Mouse (Mus musculus) embryonic facial prominence, embryonic 11.5 days (tissue): ENCODE measurements around the gene Gfm1. TPM values are rescaled to one million over a fixed set of nuclear protein-coding genes. Genes with fewer than 3 reads are reported as not detected.

ENCODE experiments used
- ATAC-seq: fragments of 200-750 bp; cut with Nextera tagmentation; replicated peaks from 2 replicates; pipeline ENCODE4 v1.8.0; 2017; ENCODE audit warnings: low read depth; ENCODE audit not compliant: insufficient number of reproducible peaks, low FRiP score, low TSS enrichment
- DNase-seq: peaks from one replicate; pipeline ENCODE4 v3.0.0-alpha.2; 2015; ENCODE audit warnings: low spot score
- H3K27ac ChIP-seq: fragments of 300-500 bp; sonication (generic); replicated peaks from 2 replicates; pipeline ENCODE4 v1.5.1; 2014; ENCODE audit warnings: mild to moderate bottlenecking, low read depth, low read length, control low read depth
- H3K27me3 ChIP-seq: fragments of 300-500 bp; sonication (generic); 2 replicates; pipeline ENCODE4 v1.6.1; 2014; ENCODE audit warnings: mild to moderate bottlenecking, low read length, moderate library complexity, mixed read lengths; ENCODE audit not compliant: control insufficient read depth, insufficient read depth
- H3K36me3 ChIP-seq: fragments of 300-500 bp; sonication (generic); replicated peaks from 2 replicates; pipeline ENCODE4 v1.6.1; 2014; ENCODE audit warnings: low read depth, mild to moderate bottlenecking, low read length, moderate library complexity, mixed read lengths; ENCODE audit not compliant: control insufficient read depth, insufficient read depth
- H3K4me1 ChIP-seq: fragments of 300-500 bp; sonication (generic); 2 replicates; pipeline ENCODE4 v1.6.1; 2014; ENCODE audit warnings: low read length, mixed read lengths; ENCODE audit not compliant: control insufficient read depth, insufficient read depth
- H3K4me2 ChIP-seq: fragments of 300-500 bp; sonication (generic); 2 replicates; pipeline ENCODE4 v1.6.1; 2014; ENCODE audit warnings: low read depth, mild to moderate bottlenecking, control low read depth, low read length, moderate library complexity
- H3K4me3 ChIP-seq: fragments of 300-500 bp; sonication (generic); 2 replicates; pipeline ENCODE4 v1.5.1; 2014; ENCODE audit warnings: low read depth, low read length, control low read depth
- H3K9ac ChIP-seq: fragments of 300-500 bp; sonication (generic); replicated peaks from 2 replicates; pipeline ENCODE4 v1.6.1; 2014; ENCODE audit warnings: mild to moderate bottlenecking, control low read depth, low read length
- H3K9me3 ChIP-seq: fragments of 300-500 bp; sonication (generic); replicated peaks from 2 replicates; pipeline ENCODE4 v1.6.1; 2016; ENCODE audit warnings: mild to moderate bottlenecking, low read length, inconsistent platforms, mixed read lengths; ENCODE audit not compliant: control insufficient read depth
- WGBS: fragments of 180-500 bp; shearing (Covaris S2); extraction: QIAGEN DNeasy Blood & Tissue Kit; methylation state at CpG from one replicate; pipeline ENCODE4 v1.1.7; 2014; 5-methylcytosine and 5-hydroxymethylcytosine counted together
- polyA plus RNA-seq: library from polyadenylated mRNA; unstranded; fragments of >200 nt; fragmentation: Nextera tagmentation; extraction: Ambion mirVana; gene quantifications from 2 replicates; pipeline ENCODE4 v1.2.1, GENCODE M21; 2014

The Gfm1 gene
- polyA plus RNA-seq, 1 experiment from 2014 or later, result 68.0 TPM

- H3K27me3 ChIP-seq, result no peaks in the 10 kb centered on the region
- 90% methylated on average over 8 of the region's 8 CpGs for WGBS
- H3K4me2 ChIP-seq, result no peak overlapping the region
- DNase-seq (no peak), ATAC-seq (no peak)
- no peaks in the 10 kb centered on the region for H3K9me3 ChIP-seq
- no peaks in the 10 kb centered on the region for H3K36me3 ChIP-seq
- H3K27ac ChIP-seq, result no peak overlapping the region
- no peaks in the 10 kb centered on the region for H3K4me1 ChIP-seq
- no peak overlapping the region for H3K9ac ChIP-seq
- H3K4me3 ChIP-seq, result no peak overlapping the region
Observed at GRCm38 (mm10) chr3:67498773-67499405, 69.0 kb downstream of the Gfm1 start.

- no peak for DNase-seq
- WGBS, result 91% methylated on average over 4 of the region's 4 CpGs
- H3K9me3 ChIP-seq, result no peaks in the 10 kb centered on the region
- no peak overlapping the region for H3K27ac ChIP-seq
- H3K4me2 ChIP-seq, result no peak overlapping the region
- no peaks in the 10 kb centered on the region for H3K36me3 ChIP-seq
- no peaks in the 10 kb centered on the region for H3K4me1 ChIP-seq
- no peak overlapping the region for H3K9ac ChIP-seq
- no peak overlapping the region for H3K4me3 ChIP-seq
- H3K27me3 ChIP-seq, result no peaks in the 10 kb centered on the region
- ATAC-seq, result no peak
Observed at GRCm38 (mm10) chr3:67499406-67499791, 69.5 kb downstream of the Gfm1 start.

- WGBS, result 3% methylated on average over 3 of the region's 3 CpGs
- Histone ChIP-seq H3K9ac (no peak overlapping the region), H3K9me3 (no peaks in the 10 kb centered on the region), H3K4me1 (no peaks in the 10 kb centered on the region), H3K4me3 (no peak overlapping the region), H3K27me3 (no peaks in the 10 kb centered on the region), H3K36me3 (no peaks in the 10 kb centered on the region), H3K4me2 (no peak overlapping the region), H3K27ac (no peak overlapping the region)
- no peak for ATAC-seq
- DNase-seq, result no peak
Observed at GRCm38 (mm10) chr3:67503878-67504277, 74.0 kb downstream of the Gfm1 start.

GRCm38 (mm10) chr3:67505286-67505685 is 75.4 kb downstream of the Gfm1 start:
- H3K4me1 ChIP-seq, result no peaks in the 10 kb centered on the region
- ATAC-seq (no peak), DNase-seq (no peak)
- no peak overlapping the region for H3K9ac ChIP-seq
- H3K4me3 ChIP-seq, result no peak overlapping the region
- 82% methylated on average over 2 of the region's 2 CpGs for WGBS
- H3K27ac ChIP-seq, result no peak overlapping the region
- no peaks in the 10 kb centered on the region for H3K36me3 ChIP-seq
- H3K9me3 ChIP-seq, result no peaks in the 10 kb centered on the region
- no peaks in the 10 kb centered on the region for H3K27me3 ChIP-seq
- H3K4me2 ChIP-seq, result no peak overlapping the region

GRCm38 (mm10) chr3:67508216-67508892 is 78.5 kb downstream of the Gfm1 start:
- Histone ChIP-seq H3K27me3 (no peaks in the 10 kb centered on the region), H3K4me3 (no peak overlapping the region), H3K9ac (no peak overlapping the region), H3K27ac (no peak overlapping the region), H3K4me2 (no peak overlapping the region), H3K4me1 (no peaks in the 10 kb centered on the region), H3K9me3 (no peaks in the 10 kb centered on the region), H3K36me3 (no peaks in the 10 kb centered on the region)
- ATAC-seq, result no peak
- 82% methylated on average over 10 of the region's 10 CpGs for WGBS
- no peak for DNase-seq

- no peaks in the 10 kb centered on the region for H3K4me1 ChIP-seq
- H3K4me3 ChIP-seq, result no peak overlapping the region
- no peak overlapping the region for H3K27ac ChIP-seq
- ATAC-seq (0 out of 2 replicates have a peak, but pooled peaks have one; percentile 32), DNase-seq (peak; percentile 90)
- H3K9ac ChIP-seq, result no peak overlapping the region
- no peak overlapping the region for H3K4me2 ChIP-seq
- no peaks in the 10 kb centered on the region for H3K36me3 ChIP-seq
- no peaks in the 10 kb centered on the region for H3K9me3 ChIP-seq
- WGBS, result under 1% methylated on average over 5 of the region's 5 CpGs
- H3K27me3 ChIP-seq, result peaks cover 6% of the 10 kb centered on the region
Observed at GRCm38 (mm10) chr3:67512807-67513206, 82.9 kb downstream of the Gfm1 start.

GRCm38 (mm10) chr3:67514801-67515273 is 84.9 kb downstream of the Gfm1 start:
- 6% methylated on average over 39 of the region's 40 CpGs for WGBS
- DNase-seq (peak; percentile 21), ATAC-seq (no peak)
- H3K36me3 ChIP-seq, result no peaks in the 10 kb centered on the region
- peaks cover 6% of the 10 kb centered on the region for H3K27me3 ChIP-seq
- no peaks in the 10 kb centered on the region for H3K9me3 ChIP-seq
- H3K9ac ChIP-seq, result peak overlapping the region; percentile 66
- peak overlapping the region; percentile 53 for H3K4me3 ChIP-seq
- H3K4me1 ChIP-seq, result no peaks in the 10 kb centered on the region
- peak overlapping the region; percentile 99 for H3K4me2 ChIP-seq
- H3K27ac ChIP-seq, result no peak overlapping the region

GRCm38 (mm10) chr3:67515274-67515801 is 85.4 kb downstream of the Gfm1 start, which contains the start of gene Rarres1:
Gene Rarres1 (minus strand): TSS chr3:67515523.
- WGBS, result 4% methylated on average over 34 of the region's 38 CpGs
- H3K9me3 ChIP-seq, result no peaks in the 10 kb centered on the region
- H3K27me3 ChIP-seq, result peaks cover 6% of the 10 kb centered on the region
- peak within 1 kb of the TSS; percentile 66 for H3K9ac ChIP-seq
- no peaks in the 10 kb centered on the region for H3K36me3 ChIP-seq
- H3K4me3 ChIP-seq, result peak within 1 kb of the TSS; percentile 53
- H3K4me2 ChIP-seq, result peak within 1 kb of the TSS; percentile 99
- DNase-seq, result peak; percentile 37
- no peaks in the 10 kb centered on the region for H3K4me1 ChIP-seq
- no peak; the same call in 1 of the 2 replicates for ATAC-seq
- no peak within 1 kb of the TSS for H3K27ac ChIP-seq
